Mouse (Mus musculus): ENCODE measurements around the gene Uso1.

GRCm38 (mm10) chr5:92212231-92212630 lies 74.5 kb downstream of the Uso1 start:
- TF ChIP-seq CTCF (IDR thresholded peaks at IDR 0.05; ENCODE audit: control insufficient read depth, insufficient read depth, insufficient replicate concordance, low read depth, low read length) = no peak
- no peak for TF ChIP-seq POLR2A (IDR thresholded peaks at IDR 0.05; ENCODE audit: control insufficient read depth, low read depth, low read length)
